Mouse (Mus musculus) urinary bladder, postnatal 25 days (tissue): ENCODE data around the gene Tyk2.
A peak's percentile ranks its signal among the peaks of the same experiment; 100 is the strongest.

Source experiments
- DNase-seq: peaks from one replicate; pipeline ENCODE4 v3.0.0; 2022; ENCODE audit warnings: low spot score

Tyk2 gene

GRCm38 (mm10) chr9:21131059-21131956, at the start of gene Tyk2:
Gene Tyk2 (minus strand): TSS chr9:21131243.
- DNase-seq = peak; percentile 78

- no peak for DNase-seq
These were observed 49.8 kb upstream of the Tyk2 start for GRCm38 (mm10) chr9:21180841-21181240.

- DNase-seq = no peak
These were observed 49.4 kb upstream of the Tyk2 start for GRCm38 (mm10) chr9:21180402-21180801.

GRCm38 (mm10) chr9:21172364-21172763, 41.3 kb upstream of the Tyk2 start:
- no peak for DNase-seq

GRCm38 (mm10) chr9:21169157-21169556, 38.1 kb upstream of the Tyk2 start:
- DNase-seq = no peak

GRCm38 (mm10) chr9:21168161-21169123, 37.4 kb upstream of the Tyk2 start:
- peak; percentile 80 for DNase-seq

- no peak for DNase-seq
These were observed 36.4 kb upstream of the Tyk2 start for GRCm38 (mm10) chr9:21167140-21168097.

GRCm38 (mm10) chr9:21166516-21166915, 35.5 kb upstream of the Tyk2 start:
- no peak for DNase-seq

GRCm38 (mm10) chr9:21165952-21166451, 35.0 kb upstream of the Tyk2 start:
- peak; percentile 52 for DNase-seq

- DNase-seq = no peak
These were observed 34.3 kb upstream of the Tyk2 start, which contains the start of gene Pde4a for GRCm38 (mm10) chr9:21165041-21165951. Gene Pde4a (plus strand): TSS chr9:21165714.

GRCm38 (mm10) chr9:21164072-21164471, 33.0 kb upstream of the Tyk2 start:
- no peak for DNase-seq

- DNase-seq = no peak
These were observed 32.3 kb upstream of the Tyk2 start for GRCm38 (mm10) chr9:21163086-21164050.

GRCm38 (mm10) chr9:21161209-21161909, 30.3 kb upstream of the Tyk2 start:
- peak; percentile 82 for DNase-seq

- no peak for DNase-seq
These were observed 23.7 kb upstream of the Tyk2 start for GRCm38 (mm10) chr9:21154787-21155186.

GRCm38 (mm10) chr9:21153833-21154232, 22.8 kb upstream of the Tyk2 start:
- no peak for DNase-seq

- no peak for DNase-seq
These were observed 22.3 kb upstream of the Tyk2 start for GRCm38 (mm10) chr9:21153331-21153730.

- DNase-seq = no peak
These were observed 21.7 kb upstream of the Tyk2 start for GRCm38 (mm10) chr9:21152715-21153114.
